Mouse (Mus musculus) v-Abl transformed pro-B cells (cell line): ENCODE results near the gene Mfng.

ENCODE experiments used
- in situ Hi-C, 2 experiments: fragments of 400-800 bp; cut with MboI; formaldehyde crosslinking; loops; one replicate each; pipeline ENCODE4 v1.15.1; 2025; ENCODE audit not compliant: unreplicated experiment in 2 of 2

The Mfng gene

GRCm38 (mm10) chr15:78726697-78727096 lies 46.6 kb downstream of the Mfng start:
- in situ Hi-C loops, result loop anchor here (25.0 kb wide), 2 partner anchors 289 to 539 kb away; partner anchors contain the start of gene Kctd17 (in 1 of the 2)

DNA sequence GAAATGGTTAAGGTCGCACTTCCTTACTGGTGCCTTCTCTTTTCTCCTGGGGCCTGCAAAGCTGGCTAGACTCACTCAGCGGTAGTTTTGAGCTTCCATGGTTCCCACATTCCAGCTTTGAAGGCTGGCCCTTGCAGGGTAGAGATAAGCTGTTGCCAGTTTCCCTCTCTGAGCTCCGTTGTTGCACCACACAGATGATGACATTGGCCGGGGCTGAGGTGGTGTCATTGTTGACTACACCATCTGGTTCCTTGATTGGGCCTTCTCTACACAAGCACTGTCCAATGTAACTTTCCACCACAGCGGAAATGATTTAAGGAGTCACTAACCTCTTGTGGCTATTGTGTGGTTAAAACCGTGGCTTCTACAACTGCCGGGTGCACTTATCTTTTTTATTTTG lies 52.7 kb downstream of the Mfng start:
- in situ Hi-C loops, result loop anchor here (5.0 kb wide), 1 partner anchor 98 kb away; no protein-coding TSS in a partner anchor

DNA sequence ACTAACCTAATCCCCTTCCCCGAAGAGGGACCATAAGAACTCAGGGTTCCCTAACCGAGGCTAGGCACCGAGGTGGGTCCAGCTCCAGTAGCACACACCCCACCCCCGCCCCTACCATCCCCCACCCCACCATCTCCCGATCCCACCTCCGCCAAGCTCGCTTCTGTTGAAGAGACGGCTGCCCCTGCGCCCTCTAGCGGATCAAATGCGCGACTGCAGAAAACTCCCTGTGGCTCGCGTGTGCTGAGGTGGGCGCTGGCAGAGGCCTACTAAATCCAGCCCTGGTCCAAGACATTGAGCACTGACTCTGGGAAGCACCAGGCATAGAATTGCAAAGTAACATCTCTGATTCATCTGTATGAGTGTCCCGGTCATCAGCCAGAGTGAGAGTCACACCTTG lies 53.2 kb downstream of the Mfng start:
- in situ Hi-C loops, result loop anchor here (5.0 kb wide), 1 partner anchor 98 kb away; no protein-coding TSS in a partner anchor

DNA sequence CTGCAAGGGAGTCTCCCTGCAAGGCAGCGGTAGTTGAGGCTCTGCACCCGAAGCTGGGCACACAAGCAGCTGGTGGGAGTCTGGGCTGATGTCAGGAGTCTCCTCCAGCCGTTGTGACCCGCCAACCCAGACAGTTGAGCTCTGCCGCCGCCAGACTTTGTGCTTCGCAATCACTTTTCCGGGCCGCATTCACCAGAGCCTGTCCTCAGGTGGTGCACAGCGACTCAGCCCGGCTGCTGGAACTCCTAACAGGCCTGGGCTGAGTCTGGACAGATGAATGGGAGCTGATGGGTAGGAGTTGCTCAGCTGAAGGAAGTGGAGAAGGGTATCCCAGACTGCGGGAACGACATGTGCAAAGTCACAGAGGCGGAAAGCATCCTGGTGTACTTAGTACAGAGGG lies 53.9 kb downstream of the Mfng start:
- in situ Hi-C loops, result no loop called here

GRCm38 (mm10) chr15:78718290-78719250 lies 54.7 kb downstream of the Mfng start, which contains the start of gene Elfn2:
Gene Elfn2, minus strand, starts transcription at chr15:78718771.
- in situ Hi-C loops, result no loop called here

DNA sequence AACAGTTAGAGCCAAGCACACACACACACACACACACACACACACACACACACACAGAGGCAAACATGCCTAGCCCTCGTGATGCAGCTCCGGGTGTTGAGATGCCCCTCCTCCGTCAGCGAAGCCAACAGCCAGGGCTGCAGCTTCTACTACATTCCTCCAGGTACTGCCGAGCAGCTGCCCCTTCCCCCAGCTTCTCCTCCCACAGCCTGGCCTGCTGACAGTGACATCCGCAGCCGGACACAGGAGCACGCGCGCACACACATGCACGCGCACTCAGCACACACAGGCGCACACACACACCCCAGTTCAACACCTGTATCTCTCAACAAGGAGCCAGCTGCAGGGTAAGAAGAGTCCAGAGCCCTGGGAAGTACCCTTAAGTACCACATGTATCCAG lies 56.3 kb downstream of the Mfng start:
- in situ Hi-C loops, result no loop called here

DNA sequence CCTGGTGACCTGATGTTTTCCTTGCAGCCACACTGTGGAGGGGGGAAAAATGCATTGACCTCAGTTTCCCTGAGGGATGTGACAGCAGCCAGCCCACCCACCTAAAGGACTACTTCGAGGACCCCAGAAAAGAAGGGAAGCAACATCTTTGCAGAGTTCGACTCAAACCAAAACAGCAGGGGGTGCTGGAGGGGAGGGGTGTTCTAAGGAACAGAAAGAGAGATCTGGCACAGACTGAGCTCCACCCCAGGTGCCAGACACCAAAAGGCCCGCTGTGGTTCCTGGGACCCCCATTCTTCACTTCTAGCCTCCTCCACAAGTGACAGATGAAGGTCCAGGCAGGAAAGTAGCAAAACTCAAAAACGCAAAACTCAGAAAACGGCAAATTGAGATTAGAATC lies 57.4 kb downstream of the Mfng start:
- in situ Hi-C loops, result no loop called here

DNA sequence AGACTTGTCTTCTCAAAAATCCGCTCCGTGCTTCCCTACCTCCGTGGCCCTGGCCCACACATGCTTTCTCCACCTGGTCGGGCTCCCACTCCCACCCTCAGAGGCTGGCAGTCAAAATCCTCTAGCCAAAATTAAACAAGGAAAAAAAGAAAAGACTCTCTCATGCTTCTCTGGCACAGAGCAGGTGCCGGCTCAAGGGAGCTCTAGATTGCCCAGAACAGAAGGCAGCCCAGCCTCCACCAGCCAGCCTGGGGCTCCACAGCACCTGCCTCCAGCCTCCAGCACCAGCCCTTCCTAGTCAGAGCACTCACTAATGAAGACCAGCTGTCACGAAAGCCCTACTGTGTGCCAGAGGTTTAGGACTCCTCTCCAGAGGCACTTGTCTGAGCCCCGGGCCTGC lies 59.5 kb downstream of the Mfng start:
- in situ Hi-C loops, result no loop called here

- in situ Hi-C loops, result no loop called here
Measured at GRCm38 (mm10) chr15:78712335-78713258, 60.7 kb downstream of the Mfng start.

- in situ Hi-C loops, result no loop called here
Measured at GRCm38 (mm10) chr15:78711935-78712334, 61.3 kb downstream of the Mfng start.

GRCm38 (mm10) chr15:78710634-78711033 lies 62.6 kb downstream of the Mfng start:
- in situ Hi-C loops, result no loop called here

DNA sequence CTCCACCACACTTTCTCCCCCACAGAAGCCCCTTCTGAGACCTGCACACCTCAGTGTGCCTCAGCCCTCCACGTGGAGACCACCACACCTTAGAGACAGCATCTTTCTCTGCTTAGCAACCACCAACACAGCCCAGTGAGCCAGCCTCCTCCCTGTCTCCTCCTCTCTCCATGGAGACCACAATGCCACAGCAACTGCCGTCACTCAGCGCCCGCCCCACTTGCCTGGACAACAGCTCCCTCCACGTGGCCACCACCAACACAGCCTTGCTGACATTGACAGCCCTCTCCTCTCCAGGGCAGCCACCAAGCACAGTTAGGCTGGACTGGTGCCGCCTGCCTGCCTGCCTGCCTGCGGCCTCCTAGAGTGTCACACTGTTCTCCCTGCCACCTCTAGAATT lies 63.5 kb downstream of the Mfng start:
- in situ Hi-C loops, result no loop called here

DNA sequence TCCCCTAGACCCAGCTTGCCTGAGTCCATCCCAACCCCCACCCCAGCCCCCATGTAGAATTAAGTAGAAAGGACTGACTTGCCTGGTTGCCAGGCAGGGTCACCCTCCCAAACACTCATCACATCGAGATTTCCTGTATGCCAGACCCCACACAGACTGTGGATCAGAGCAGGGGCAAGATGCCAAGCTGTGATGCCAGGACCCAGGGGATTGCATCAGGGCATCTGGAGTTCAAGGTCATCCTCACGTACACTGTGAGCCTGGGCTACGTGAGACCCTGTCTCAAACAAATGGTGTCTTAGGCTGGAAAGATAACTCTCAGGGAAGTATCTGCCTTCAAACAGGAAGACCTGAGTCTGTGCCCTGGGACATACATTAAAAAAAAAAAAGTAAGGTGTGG lies 66.6 kb downstream of the Mfng start:
- in situ Hi-C loops, result no loop called here
